Mouse (Mus musculus) lung, postnatal 25 days (tissue): ENCODE measurements around the gene Trpc4.

Experiments
- DNase-seq: peaks from one replicate; pipeline ENCODE4 v3.0.0; 2022; ENCODE audit warnings: low spot score

Gene Trpc4

GRCm38 (mm10) chr3:54269180-54269579, 113.3 kb downstream of the Trpc4 start:
- DNase-seq, result no peak

GRCm38 (mm10) chr3:54274651-54275050, 118.8 kb downstream of the Trpc4 start:
- no peak for DNase-seq

- no peak for DNase-seq
Observed at GRCm38 (mm10) chr3:54289731-54290130, 133.9 kb downstream of the Trpc4 start.

GRCm38 (mm10) chr3:54310604-54311003, 154.8 kb downstream of the Trpc4 start:
- DNase-seq, result no peak

- no peak for DNase-seq
Observed at GRCm38 (mm10) chr3:54314055-54314454, 158.2 kb downstream of the Trpc4 start.

GRCm38 (mm10) chr3:54352891-54353652, 197.2 kb downstream of the Trpc4 start:
- peak; percentile 48 for DNase-seq

- no peak for DNase-seq
Observed at GRCm38 (mm10) chr3:54357561-54357960, 201.7 kb downstream of the Trpc4 start.

GRCm38 (mm10) chr3:54358463-54359189, 202.8 kb downstream of the Trpc4 start:
- DNase-seq, result no peak

- DNase-seq, result no peak
Observed at GRCm38 (mm10) chr3:54360897-54361296, 205.1 kb downstream of the Trpc4 start, which contains the start of gene Postn. Gene Postn, plus strand, starts transcription at chr3:54361109.

- no peak for DNase-seq
Observed at GRCm38 (mm10) chr3:54361656-54362055, 205.8 kb downstream of the Trpc4 start.
